Mouse (Mus musculus): Measurements from ENCODE around the gene Smg9.

Gene Smg9

DNA sequence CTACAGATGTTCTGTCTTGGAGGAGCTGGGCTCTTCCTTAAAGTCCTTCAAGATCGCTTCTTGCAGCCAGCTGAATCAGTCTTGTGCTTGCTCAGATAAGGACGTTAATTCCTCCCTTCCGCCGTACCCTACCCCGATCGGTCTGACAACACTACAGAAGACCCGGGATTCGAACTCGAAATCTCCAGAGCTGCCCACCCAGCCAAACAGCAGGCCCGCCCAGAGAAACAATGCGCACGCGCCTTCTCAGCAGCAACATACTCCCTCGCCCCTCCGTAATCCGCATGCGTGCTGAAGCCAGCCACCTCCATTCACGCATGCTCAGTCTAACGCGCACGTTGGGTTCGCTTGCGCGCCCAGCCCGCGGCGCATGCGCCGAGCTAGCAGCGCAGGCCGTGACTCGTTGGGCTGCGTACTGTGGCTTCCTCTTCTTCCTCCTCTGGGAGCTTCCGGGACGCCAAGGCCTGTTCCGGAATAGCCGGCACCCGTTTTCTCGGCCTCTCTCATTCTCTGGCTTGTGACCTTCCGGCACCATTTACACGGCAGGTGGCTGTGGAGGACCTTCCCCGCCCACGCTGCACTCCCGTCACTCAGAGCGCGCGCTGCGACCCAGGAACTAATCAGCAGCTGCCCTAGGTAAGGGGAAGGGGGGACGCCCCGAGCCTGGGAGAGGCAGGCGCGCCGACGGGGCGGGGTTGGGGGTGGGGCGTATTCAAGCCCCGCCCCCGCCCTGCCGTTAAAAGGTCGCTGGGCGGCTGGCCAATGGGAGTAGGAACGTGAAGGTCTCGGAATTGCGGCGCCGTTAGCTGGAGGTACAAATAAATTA is at the start of gene Smg9:
Smg9 (plus strand) TSS at position 364 of the 826 bp plus-strand sequence.
- DNase-seq (ENCODE audit: low read depth in 1 of 2, low spot score in 2 of 2) = peak; percentile 93

- DNase-seq (ENCODE audit: low read depth in 1 of 2, low spot score in 2 of 2) = no peak
Observed at GRCm38 (mm10) chr7:24355646-24356045, 43.8 kb upstream of the Smg9 start.

DNA sequence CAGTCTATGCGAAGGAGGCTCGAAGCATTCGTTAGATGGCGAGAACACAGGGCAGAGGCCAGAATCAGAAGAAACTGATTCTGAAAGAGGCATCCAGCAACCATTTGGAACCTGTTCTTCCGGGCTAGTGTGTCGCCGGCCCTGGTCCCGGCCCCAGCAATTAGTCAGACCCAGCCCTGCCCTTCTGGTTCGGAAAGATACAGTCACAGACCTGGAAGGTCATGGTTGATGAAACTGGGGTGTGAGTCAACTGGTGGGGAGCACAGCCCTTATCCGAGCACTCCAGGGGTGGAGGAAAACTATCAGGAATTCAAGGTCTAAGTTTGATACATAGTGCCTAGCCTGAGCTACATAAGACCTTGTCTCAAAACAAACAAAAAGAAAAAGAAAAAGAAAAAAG is 43.3 kb upstream of the Smg9 start:
- no peak for DNase-seq (ENCODE audit: low read depth in 1 of 2, low spot score in 2 of 2)

DNA sequence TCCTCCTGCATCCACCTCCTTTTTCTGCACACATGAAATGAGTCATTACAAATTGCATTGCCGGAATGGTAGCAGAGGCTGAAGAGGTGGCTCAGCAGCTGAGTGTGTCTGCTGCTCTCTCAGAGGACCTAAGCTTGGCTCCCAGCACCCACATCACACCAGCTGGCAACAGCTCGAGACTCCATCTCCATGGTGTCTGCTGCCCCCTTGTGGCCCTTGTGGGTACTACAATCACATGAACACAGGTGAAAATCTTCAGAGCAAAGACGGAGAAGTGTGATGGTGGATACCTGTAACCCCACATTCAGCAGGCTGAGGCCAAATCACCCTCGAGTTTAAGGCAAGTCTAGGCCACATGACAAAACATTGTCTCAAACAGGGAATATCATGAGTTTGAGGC is 41.5 kb upstream of the Smg9 start:
- no peak for DNase-seq (ENCODE audit: low read depth in 1 of 2, low spot score in 2 of 2)

DNA sequence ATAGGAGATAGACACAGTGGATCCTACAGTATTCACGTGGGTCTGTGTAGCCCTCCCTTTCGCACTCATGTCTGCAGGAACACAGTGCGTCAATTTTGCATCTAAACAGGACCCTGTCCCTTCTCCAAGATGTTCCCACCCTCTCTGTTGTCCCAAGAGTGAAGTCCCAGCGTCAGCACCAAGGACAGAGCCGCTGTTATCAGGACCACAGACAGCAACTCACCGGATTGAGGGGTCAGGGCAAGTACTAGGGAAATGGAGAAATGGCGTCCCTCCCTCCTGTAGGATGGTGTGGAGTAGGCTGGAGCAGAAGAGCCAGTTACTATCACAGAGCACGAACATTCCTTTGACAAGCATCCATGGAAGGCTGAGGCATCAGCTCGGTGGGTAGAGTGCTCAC is 40.1 kb upstream of the Smg9 start:
- no peak for DNase-seq (ENCODE audit: low read depth in 1 of 2, low spot score in 2 of 2)

- DNase-seq (ENCODE audit: low read depth in 1 of 2, low spot score in 2 of 2) = no peak
Observed at GRCm38 (mm10) chr7:24361001-24361400, 38.4 kb upstream of the Smg9 start.

GRCm38 (mm10) chr7:24363228-24363627 is 36.2 kb upstream of the Smg9 start:
- DNase-seq (ENCODE audit: low read depth in 1 of 2, low spot score in 2 of 2) = no peak

DNA sequence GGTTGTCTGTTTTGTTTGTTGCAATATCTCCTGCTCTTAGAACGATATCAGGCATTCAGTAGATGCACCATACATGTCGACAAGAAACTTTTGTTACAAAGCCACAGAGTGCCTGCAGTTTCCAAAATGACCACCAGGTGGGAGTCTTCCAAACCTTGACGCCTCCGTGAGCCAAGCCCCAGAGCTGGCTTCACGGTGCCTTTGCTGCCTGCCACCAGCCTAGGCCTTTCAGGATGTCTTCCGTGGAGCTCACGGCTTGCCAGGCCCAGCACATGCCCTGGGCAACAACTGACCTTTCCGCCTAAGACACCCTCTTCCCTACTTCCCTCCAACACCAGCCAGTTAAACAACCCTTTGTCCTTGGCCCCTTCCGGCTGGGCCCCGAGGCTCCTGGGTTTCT is 34.6 kb upstream of the Smg9 start:
- peak in 1 of 2 experiments; percentile 71 for DNase-seq (ENCODE audit: low read depth in 1 of 2, low spot score in 2 of 2)

DNA sequence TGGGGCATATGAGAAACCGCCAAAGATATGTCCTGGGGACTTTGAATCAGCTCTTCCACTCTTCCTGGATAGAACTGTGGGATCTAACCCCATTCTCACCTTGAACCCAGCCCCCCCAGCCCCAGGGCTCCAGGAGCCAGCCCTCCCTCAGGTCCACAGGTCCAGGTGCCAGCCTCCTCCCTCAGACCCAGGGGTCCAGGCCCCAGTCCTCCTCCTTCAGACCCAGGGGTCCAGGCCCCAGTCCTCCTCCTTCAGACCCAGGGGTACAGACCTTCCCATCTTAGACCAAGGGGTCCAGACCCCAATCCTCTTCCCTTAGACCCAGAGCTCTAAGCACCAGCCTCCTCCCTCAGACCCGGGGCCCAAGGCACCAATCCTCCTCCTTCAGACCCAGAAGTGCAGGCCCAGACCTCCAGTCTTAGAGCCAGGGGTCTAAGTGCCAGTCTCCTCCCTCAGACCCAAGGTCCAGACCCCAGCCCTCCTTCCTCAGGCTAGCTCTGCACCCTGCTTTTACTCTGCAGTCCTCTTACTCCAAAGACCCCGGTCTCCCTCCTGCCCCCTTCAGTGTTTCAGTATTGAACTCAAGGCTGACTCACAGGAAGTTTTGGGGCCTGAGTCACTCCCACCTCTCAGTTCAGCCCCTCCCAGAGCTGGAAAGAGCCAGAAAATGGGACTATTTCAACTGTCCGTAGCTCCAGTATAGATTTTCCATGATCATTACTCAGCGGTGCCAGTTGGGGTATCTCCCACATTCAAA is 34.0 kb upstream of the Smg9 start:
- DNase-seq (ENCODE audit: low read depth in 1 of 2, low spot score in 2 of 2) = no peak

- DNase-seq (ENCODE audit: low read depth in 1 of 2, low spot score in 2 of 2) = no peak
Observed at GRCm38 (mm10) chr7:24366716-24367632, 32.4 kb upstream of the Smg9 start.

DNA sequence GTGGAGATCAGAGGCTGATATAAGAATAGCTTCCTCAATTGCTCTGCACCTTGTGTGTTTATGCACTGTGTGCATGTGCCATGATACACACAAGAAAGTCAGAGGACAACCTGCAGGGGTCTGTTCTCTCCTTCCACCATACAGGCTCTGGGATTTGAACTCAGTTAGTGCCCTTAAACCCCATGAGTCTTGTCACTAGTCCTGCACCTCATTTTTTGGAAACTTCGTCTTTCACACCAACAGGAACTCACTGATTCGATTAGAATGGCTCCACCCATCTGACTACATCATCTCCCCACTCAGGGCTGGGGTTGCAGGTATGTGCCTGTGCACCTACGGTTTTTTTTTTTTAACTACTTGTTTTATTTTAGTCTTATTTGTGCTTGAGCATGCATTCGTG is 31.2 kb upstream of the Smg9 start:
- DNase-seq (ENCODE audit: low read depth in 1 of 2, low spot score in 2 of 2) = no peak

- DNase-seq (ENCODE audit: low read depth in 1 of 2, low spot score in 2 of 2) = no peak
Observed at GRCm38 (mm10) chr7:24368946-24369345, 30.5 kb upstream of the Smg9 start.

DNA sequence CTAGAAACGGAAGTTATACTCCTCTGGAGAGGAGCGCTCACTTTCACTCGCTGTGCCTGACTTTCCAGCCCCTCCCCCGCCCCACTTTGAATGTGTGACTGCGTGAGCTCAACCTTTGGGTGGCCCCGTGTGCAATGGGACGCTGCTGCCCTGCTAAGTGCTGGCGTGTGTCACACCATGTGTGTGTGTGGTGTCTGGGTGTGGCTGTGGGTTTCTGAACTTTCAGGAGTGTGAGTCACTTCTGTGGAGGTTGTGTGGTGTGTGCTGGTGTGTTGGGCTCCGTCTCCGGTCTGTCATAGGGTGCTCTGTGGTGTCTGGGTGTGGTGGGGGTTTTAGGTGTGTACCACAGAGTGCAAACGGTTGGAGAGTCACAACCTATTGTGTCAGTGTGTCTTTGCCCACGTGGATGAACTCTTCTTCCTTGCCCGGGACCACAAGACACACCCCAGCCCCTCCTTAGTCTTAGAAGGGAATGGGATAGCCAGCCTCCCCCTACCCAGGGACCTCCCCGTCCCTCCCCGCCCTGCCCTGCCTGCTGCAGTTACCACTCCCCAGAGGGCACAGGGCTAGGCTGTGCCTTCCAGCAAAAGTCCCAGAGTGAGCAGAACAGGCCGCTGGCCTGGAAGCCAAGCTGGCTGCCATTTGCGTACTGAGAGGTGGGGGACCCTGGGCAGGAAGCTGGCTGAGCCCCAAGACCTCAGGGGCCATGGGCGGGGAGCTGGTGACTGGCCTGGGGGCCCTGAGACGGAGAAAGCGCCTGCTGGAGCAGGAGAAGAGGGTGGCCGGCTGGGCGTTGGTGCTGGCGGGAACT is 29.5 kb upstream of the Smg9 start, which contains the start of gene Kcnn4:
Kcnn4 (plus strand) TSS at position 533 of the 811 bp plus-strand sequence.
- DNase-seq (ENCODE audit: low read depth in 1 of 2, low spot score in 2 of 2) = peak in 1 of 2 experiments; percentile 42

GRCm38 (mm10) chr7:24371012-24371808 is 28.2 kb upstream of the Smg9 start:
- no peak for DNase-seq (ENCODE audit: low read depth in 1 of 2, low spot score in 2 of 2)

DNA sequence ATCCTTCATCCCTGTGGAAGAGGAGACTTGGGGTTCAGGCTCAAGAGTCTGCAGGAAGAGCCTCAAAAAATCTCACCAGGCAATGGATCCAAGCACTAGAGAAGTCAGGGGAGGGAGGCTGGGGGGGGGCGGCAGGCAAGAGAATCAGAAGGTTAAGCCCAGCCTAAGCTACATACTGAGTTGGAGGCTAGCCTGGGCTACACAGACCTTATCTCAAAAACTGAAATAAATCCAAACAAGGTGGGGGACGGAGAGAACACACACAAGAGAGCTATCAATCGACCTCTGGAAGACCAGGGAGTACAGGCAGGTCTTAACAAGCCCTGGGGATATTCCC is 27.6 kb upstream of the Smg9 start:
- DNase-seq (ENCODE audit: low read depth in 1 of 2, low spot score in 2 of 2) = no peak

DNA sequence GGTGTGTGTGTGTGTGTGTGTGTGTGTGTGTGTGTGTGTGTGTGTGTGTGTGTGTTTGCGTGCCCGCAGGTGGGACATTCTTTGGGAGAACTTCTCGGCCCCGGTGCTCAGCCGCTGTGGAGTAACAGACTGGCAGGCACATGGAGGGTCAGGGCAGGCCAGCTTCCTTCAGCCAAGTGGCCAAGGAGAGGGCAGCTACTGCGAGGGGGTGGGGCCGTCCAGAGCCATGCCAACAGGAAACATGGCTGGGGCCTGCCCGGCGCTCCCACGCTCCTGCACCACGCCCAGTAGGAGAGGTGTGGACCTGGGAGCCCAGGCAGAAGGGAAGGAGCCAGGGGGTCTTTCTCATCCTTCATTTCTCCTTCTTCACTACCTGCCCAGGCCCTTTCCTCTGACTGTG is 27.1 kb upstream of the Smg9 start:
- DNase-seq (ENCODE audit: low read depth in 1 of 2, low spot score in 2 of 2) = no peak

DNA sequence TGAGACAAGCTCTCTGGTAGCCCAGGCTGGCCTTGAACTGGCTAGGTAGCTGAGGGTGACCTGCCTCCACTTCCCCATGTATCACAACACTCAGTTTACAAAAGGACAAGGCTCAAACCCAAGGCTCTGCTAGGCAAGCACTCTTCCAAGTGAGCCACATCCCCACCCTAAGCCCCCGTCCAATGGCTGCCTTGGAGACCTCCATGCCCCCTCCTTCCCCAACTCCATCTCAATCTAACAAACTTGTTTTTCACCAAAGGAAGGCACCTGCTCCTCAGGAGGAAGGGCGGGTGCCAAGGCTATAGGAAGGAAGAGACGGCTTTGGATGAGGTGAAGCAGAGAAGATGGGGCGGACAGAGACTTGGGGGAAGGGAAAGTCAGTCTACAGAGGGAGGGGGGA is 26.6 kb upstream of the Smg9 start:
- no peak for DNase-seq (ENCODE audit: low read depth in 1 of 2, low spot score in 2 of 2)

- DNase-seq (ENCODE audit: low read depth in 1 of 2, low spot score in 2 of 2) = peak in 1 of 2 experiments; percentile 55
Observed at GRCm38 (mm10) chr7:24373538-24374379, 25.7 kb upstream of the Smg9 start.

DNA sequence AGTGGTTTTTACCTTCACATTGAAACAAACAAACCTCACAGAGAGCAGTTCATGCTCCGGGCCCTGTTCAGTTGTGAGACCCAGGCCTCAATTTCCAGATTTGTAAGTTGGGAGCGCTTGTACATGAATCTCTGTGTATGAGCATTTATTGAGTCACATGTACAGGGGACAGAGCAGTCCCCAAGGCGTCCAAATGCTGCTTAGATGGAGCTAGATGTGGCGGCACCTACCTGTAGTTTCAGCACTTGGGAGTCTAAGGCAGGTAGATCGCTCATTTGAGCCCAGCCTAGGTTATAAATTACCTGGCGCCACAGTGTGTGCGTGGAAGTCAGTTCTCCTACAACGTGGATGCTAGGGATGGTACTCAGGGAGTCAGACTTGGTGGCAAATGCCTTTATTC is 23.0 kb upstream of the Smg9 start:
- no peak for DNase-seq (ENCODE audit: low read depth in 1 of 2, low spot score in 2 of 2)
